Mouse (Mus musculus) CH12.LX (cell line): Measurements from ENCODE around the gene Fam49a. TPM values are rescaled to one million over a fixed set of nuclear protein-coding genes. Genes with fewer than 3 reads are reported as not detected.

Experiments used
- DNase-seq: peaks from one replicate; pipeline ENCODE4 v3.0.0-alpha.2; 2013; ENCODE audit errors: extremely low read depth
- H3K27ac ChIP-seq: 2 replicates; pipeline ENCODE4 v1.5.1; 2012; ENCODE audit warnings: low read depth, mild to moderate bottlenecking, control low read depth, moderate library complexity; ENCODE audit not compliant: insufficient read depth
- H3K27me3 ChIP-seq: replicated peaks from 2 replicates; pipeline ENCODE3; 2012; ENCODE audit warnings: inconsistent platforms
- H3K36me3 ChIP-seq, 2 experiments: replicated peaks in 1 of 2; 2 replicates each; pipeline versions ENCODE3 to v1.6.1; 2012; ENCODE audit warnings: inconsistent platforms in 1 of 2, low read length in 1 of 2, mild to moderate bottlenecking in 1 of 2, mixed read lengths in 1 of 2, moderate library complexity in 1 of 2; ENCODE audit not compliant: control insufficient read depth in 1 of 2, insufficient read depth in 1 of 2
- H3K4me1 ChIP-seq, 2 experiments: 2 replicates each; pipeline ENCODE4 v1.6.1; 2012; ENCODE audit warnings: inconsistent platforms in 1 of 2, moderate library complexity in 1 of 2; ENCODE audit not compliant: insufficient read depth in 2 of 2, control insufficient read depth in 1 of 2
- H3K4me2 ChIP-seq: 2 replicates; pipeline ENCODE4 v1.6.1; 2012; ENCODE audit warnings: low read depth, mild to moderate bottlenecking, control low read depth; ENCODE audit not compliant: poor library complexity, insufficient read depth, severe bottlenecking
- H3K4me3 ChIP-seq, 3 experiments: fragments of 150-350 bp in 1 of 3; sonication (generic) in 1 of 3; replicated peaks in 1 of 3; 2 replicates each; pipeline versions ENCODE3 to v1.5.1; 2011 to 2012; ENCODE audit warnings: low read depth in 2 of 3, low read length in 2 of 3, mild to moderate bottlenecking in 2 of 3, moderate library complexity in 2 of 3, control low read depth in 1 of 3, improper control_type of control experiment in 1 of 3, inconsistent platforms in 1 of 3, mixed read lengths in 1 of 3; ENCODE audit not compliant: poor library complexity in 1 of 3
- H3K79me2 ChIP-seq: replicated peaks from 2 replicates; pipeline ENCODE4 v1.6.1; 2012; ENCODE audit warnings: mild to moderate bottlenecking, moderate library complexity; ENCODE audit not compliant: control insufficient read depth, poor library complexity, insufficient read depth, severe bottlenecking; ENCODE audit errors: extremely low read depth
- H3K9ac ChIP-seq: 2 replicates; pipeline ENCODE4 v1.6.1; 2012; ENCODE audit warnings: low read depth, mild to moderate bottlenecking, control low read depth, moderate library complexity; ENCODE audit not compliant: insufficient read depth
- H3K9me3 ChIP-seq: replicated peaks from 2 replicates; pipeline ENCODE3; 2012; ENCODE audit warnings: low read length, inconsistent platforms, mixed read lengths
- BHLHE40 ChIP-seq: IDR thresholded peaks from 2 replicates; pipeline ENCODE4 v1.6.1; 2011; ENCODE audit warnings: mild to moderate bottlenecking, low read depth, low read length, improper control_type of control experiment
- CHD1 ChIP-seq: IDR thresholded peaks from 2 replicates; pipeline ENCODE4 v1.6.1; 2012; ENCODE audit warnings: low read depth, low read length, improper control_type of control experiment, inconsistent platforms
- CTCF ChIP-seq, 2 experiments: IDR thresholded peaks in 1 of 2; conservative IDR thresholded peaks in 1 of 2; 2 replicates each; pipeline ENCODE4 v1.5.1; 2011 to 2012; ENCODE audit warnings: low read depth in 2 of 2, low read length in 2 of 2, improper control_type of control experiment in 1 of 2, inconsistent platforms in 1 of 2, mild to moderate bottlenecking in 1 of 2, moderate library complexity in 1 of 2
- E2F4 ChIP-seq: IDR thresholded peaks from 2 replicates; pipeline ENCODE4 v1.6.1; 2011; ENCODE audit warnings: low read depth, low read length, improper control_type of control experiment; ENCODE audit not compliant: insufficient replicate concordance
- ELF1 ChIP-seq: IDR thresholded peaks from 2 replicates; pipeline ENCODE4 v1.6.1; 2014; ENCODE audit warnings: low read depth, mild to moderate bottlenecking, inconsistent platforms, low read length, improper control_type of control experiment
- EP300 ChIP-seq: IDR thresholded peaks from 2 replicates; pipeline ENCODE4 v1.6.1; 2011; ENCODE audit warnings: low read length, improper control_type of control experiment
- ETS1 ChIP-seq: conservative IDR thresholded peaks from 2 replicates; pipeline ENCODE4 v1.6.1; 2012; ENCODE audit warnings: low read depth, mild to moderate bottlenecking, inconsistent platforms, low read length, improper control_type of control experiment, moderate library complexity
- GABPA ChIP-seq: IDR thresholded peaks from 2 replicates; pipeline ENCODE4 v1.6.1; 2012; ENCODE audit warnings: low read depth, low read length, improper control_type of control experiment, inconsistent platforms; ENCODE audit not compliant: insufficient replicate concordance
- IRF4 ChIP-seq: IDR thresholded peaks from 2 replicates; pipeline ENCODE4 v1.6.1; 2014; ENCODE audit warnings: low read depth, mild to moderate bottlenecking, inconsistent platforms, low read length, improper control_type of control experiment
- JUN ChIP-seq: IDR thresholded peaks from 2 replicates; pipeline ENCODE4 v1.6.1; 2011; ENCODE audit warnings: low read depth, mild to moderate bottlenecking, low read length, improper control_type of control experiment, moderate library complexity; ENCODE audit not compliant: insufficient read depth
- KAT2A ChIP-seq: IDR thresholded peaks from 2 replicates; pipeline ENCODE4 v1.6.1; 2012; ENCODE audit warnings: low read length, improper control_type of control experiment, inconsistent platforms; ENCODE audit not compliant: insufficient replicate concordance
- MAZ ChIP-seq: IDR thresholded peaks from 2 replicates; pipeline ENCODE4 v1.6.1; 2012; ENCODE audit warnings: low read depth, mild to moderate bottlenecking, inconsistent platforms, low read length, improper control_type of control experiment, moderate library complexity
- MEF2A ChIP-seq: IDR thresholded peaks from 2 replicates; pipeline ENCODE4 v1.6.1; 2014; ENCODE audit warnings: low read depth, mild to moderate bottlenecking, inconsistent platforms, low read length, improper control_type of control experiment, borderline replicate concordance
- MYC ChIP-seq: IDR thresholded peaks from 2 replicates; pipeline ENCODE4 v1.6.1; 2011; ENCODE audit warnings: low read depth, mild to moderate bottlenecking, improper control_type of control experiment, low read length
- POLR2A ChIP-seq: IDR thresholded peaks from 2 replicates; pipeline ENCODE4 v1.6.1; 2011; ENCODE audit warnings: low read depth, mild to moderate bottlenecking, improper control_type of control experiment, low read length
- SMC3 ChIP-seq: IDR thresholded peaks from 2 replicates; pipeline ENCODE4 v1.6.1; 2011; ENCODE audit warnings: low read depth, low read length, improper control_type of control experiment
- TBP ChIP-seq: conservative IDR thresholded peaks from 2 replicates; pipeline ENCODE4 v1.6.1; 2011; ENCODE audit warnings: low read depth, low read length, improper control_type of control experiment
- TCF12 ChIP-seq: IDR thresholded peaks from 2 replicates; pipeline ENCODE4 v1.6.1; 2014; ENCODE audit warnings: low read depth, mild to moderate bottlenecking, inconsistent platforms, low read length, improper control_type of control experiment
- UBTF ChIP-seq: IDR thresholded peaks from 2 replicates; pipeline ENCODE4 v1.6.1; 2012; ENCODE audit warnings: low read depth, mild to moderate bottlenecking, inconsistent platforms, low read length, improper control_type of control experiment, moderate library complexity
- USF2 ChIP-seq: conservative IDR thresholded peaks from 2 replicates; pipeline ENCODE4 v1.6.1; 2011; ENCODE audit warnings: low read depth, low read length, improper control_type of control experiment
- ZKSCAN1 ChIP-seq: IDR thresholded peaks from 2 replicates; pipeline ENCODE4 v1.6.1; 2012; ENCODE audit warnings: low read depth, inconsistent platforms, low read length, improper control_type of control experiment, borderline replicate concordance
- ZNF384 ChIP-seq: IDR thresholded peaks from 2 replicates; pipeline ENCODE4 v1.6.1; 2012; ENCODE audit warnings: low read depth, low read length, improper control_type of control experiment, inconsistent platforms
- dilution Hi-C: fragments of 300-500 bp; cut with MboI; formaldehyde crosslinking; loops from 2 replicates; pipeline ENCODE4 v1.14.3; 2020; ENCODE audit warnings: low sequenced_read_pairs; ENCODE audit not compliant: extremely low pct_unique_long_range_greater_than_20kb, extremely low pct_ligation_motif_present
- in situ Hi-C: fragments of 300-500 bp; cut with MboI; formaldehyde crosslinking; loops from 3 replicates; pipeline ENCODE4 v1.14.3; 2019; ENCODE audit warnings: low sequenced_read_pairs, low pct_ligation_motif_present, low pct_unique_long_range_greater_than_20kb, mixed read lengths
- polyA plus RNA-seq: library from polyadenylated mRNA; unstranded; fragments of >175 nt; gene quantifications from 2 replicates; pipeline ENCODE4 v1.2.1, GENCODE M21; 2012; ENCODE audit warnings: low read depth; ENCODE audit not compliant: insufficient read length
- total RNA-seq, 2 experiments: library from RNA; depleted of rRNA; stranded (reverse); fragments of 300-350 nt in 1 of 2; fragments of >200 nt in 1 of 2; gene quantifications; 2 replicates each; pipeline ENCODE4 v1.2.3; 2012 to 2014

Fam49a gene
- total and polyA plus RNA-seq, 3 experiments, result 11.4 to 21.3 (median 17.9) TPM

GRCm38 (mm10) chr12:12335566-12335965 lies 73.6 kb downstream of the Fam49a start:
- dilution Hi-C loops, result no loop called here
- H3K27ac ChIP-seq, result no peak overlapping the region
- in situ Hi-C loops, result no loop called here

GRCm38 (mm10) chr12:12337378-12337777 lies 75.4 kb downstream of the Fam49a start:
- no peak overlapping the region for H3K4me3 ChIP-seq
- in situ Hi-C loops, result no loop called here
- peaks cover 0 to 31% of the 10 kb centered on the region in 2 experiments for H3K36me3 ChIP-seq
- no peaks in the 10 kb centered on the region for H3K79me2 ChIP-seq
- H3K4me2 ChIP-seq, result no peak overlapping the region
- no peaks in the 10 kb centered on the region for H3K9me3 ChIP-seq
- DNase-seq, result no peak
- H3K27ac ChIP-seq, result no peak overlapping the region
- H3K9ac ChIP-seq, result no peak overlapping the region
- H3K27me3 ChIP-seq, result no peaks in the 10 kb centered on the region
- H3K4me1 ChIP-seq, result peaks cover 0 to 9% of the 10 kb centered on the region in 2 experiments; a peak in 2 of 4 replicates
- TF ChIP-seq BHLHE40 (no peak), ZNF384 (no peak), E2F4 (no peak)
- dilution Hi-C loops, result no loop called here

More at GRCm38 (mm10) chr12:12335566-12335965, 73.6 kb downstream of the Fam49a start:
- H3K9me3 ChIP-seq, result no peaks in the 10 kb centered on the region
- H3K27me3 ChIP-seq, result no peaks in the 10 kb centered on the region
- TF ChIP-seq JUN (no peak), E2F4 (no peak), EP300 (no peak), MYC (no peak), POLR2A (no peak), SMC3 (no peak), ELF1 (no peak), MAZ (no peak), BHLHE40 (no peak), TBP (no peak)
- TF ChIP-seq, all 38 proteins: peak for 0
- no peak overlapping the region for H3K4me3 ChIP-seq
- no peak overlapping the region for H3K4me2 ChIP-seq
- H3K79me2 ChIP-seq, result no peaks in the 10 kb centered on the region
- no peak overlapping the region for H3K9ac ChIP-seq
- no peak for DNase-seq
- no peaks in the 10 kb centered on the region for H3K4me1 ChIP-seq
- H3K36me3 ChIP-seq, result peaks cover 0 to 30% of the 10 kb centered on the region in 2 experiments

GRCm38 (mm10) chr12:12343320-12343719 lies 81.4 kb downstream of the Fam49a start:
- no peak overlapping the region for H3K27ac ChIP-seq
- dilution Hi-C loops, result no loop called here

More at GRCm38 (mm10) chr12:12343320-12343719, 81.4 kb downstream of the Fam49a start:
- Histone ChIP-seq H3K79me2 (no peaks in the 10 kb centered on the region), H3K4me3 (no peak overlapping the region), H3K9me3 (no peaks in the 10 kb centered on the region), H3K27me3 (no peaks in the 10 kb centered on the region), H3K4me1 (peaks cover 0 to 12% of the 10 kb centered on the region in 2 experiments; a peak in 2 of 4 replicates), H3K9ac (no peak overlapping the region), H3K36me3 (peaks cover 0 to 11% of the 10 kb centered on the region in 2 experiments), H3K4me2 (no peak overlapping the region)
- in situ Hi-C loops, result no loop called here
- TF ChIP-seq POLR2A (no peak), UBTF (no peak), JUN (no peak), TBP (no peak), TCF12 (no peak), ZKSCAN1 (no peak), ZNF384 (no peak), BHLHE40 (no peak), MEF2A (no peak), USF2 (no peak), E2F4 (no peak), ELF1 (no peak), ETS1 (no peak), CTCF (conservative IDR thresholded peaks at IDR 0.05 in 1 of 2, IDR thresholded peaks at IDR 0.05 in 1 of 2; ENCODE audit: low read depth in 2 of 2, low read length in 2 of 2) (no peak), CHD1 (no peak), IRF4 (no peak), KAT2A (no peak), EP300 (no peak), GABPA (no peak)
- DNase-seq, result no peak
